Mouse (Mus musculus): ENCODE results near the gene Dnajc16.

DNA sequence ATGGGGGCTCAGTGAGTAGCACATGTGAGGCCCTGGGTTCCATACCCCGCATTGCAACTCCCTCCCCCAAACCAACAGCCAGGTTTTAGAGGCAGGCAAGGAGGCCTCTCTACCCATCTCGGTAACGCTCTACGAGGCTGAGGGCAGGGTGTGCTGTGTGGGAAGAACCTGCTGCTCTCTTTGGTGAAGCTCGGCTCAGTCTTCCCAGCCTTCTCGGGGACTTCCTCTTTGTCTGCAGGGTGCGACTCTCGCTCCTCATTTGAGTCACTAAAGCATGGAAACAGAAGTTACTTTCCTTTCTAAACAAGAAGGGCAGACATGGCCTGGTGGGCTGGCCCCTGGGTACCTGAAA, 24.4 kb downstream of the Dnajc16 start:
- TF ChIP-seq TAL1 (IDR thresholded peaks at IDR 0.05; ENCODE audit: low read length) (no peak), GATA1 (IDR thresholded peaks at IDR 0.05; ENCODE audit: low read length) (no peak)

Measured in erythroblast, embryonic 14.5 days (primary cell).